Mouse (Mus musculus): ENCODE results near the gene Vmn2r29. TPM values are rescaled to one million over a fixed set of nuclear protein-coding genes. Genes with fewer than 3 reads are reported as not detected.
"Not testable (repeated sequence)": the region's sequence is repeated elsewhere in the genome, so short reads cannot be mapped to it uniquely, and the experiment has no call there.

Vmn2r29 gene
- 0.16 and 0.43 TPM in 2 replicates for polyA plus RNA-seq (2015; fragmentation: Nextera tagmentation; extraction: Ambion mirVana)

- H3K27ac ChIP-seq; ATAC-seq (replicated peaks; ENCODE audit: insufficient number of reproducible peaks, insufficient read depth, low FRiP score, low read depth); H3K27me3 ChIP-seq; H3K9ac ChIP-seq; H3K4me2 ChIP-seq; H3K9me3 ChIP-seq (replicated peaks); H3K4me3 ChIP-seq; H3K4me1 ChIP-seq (replicated peaks); H3K36me3 ChIP-seq: not testable (repeated sequence)
- WGBS = no CpG with 5 or more reads among the region's 1 CpGs
Observed at GRCm38 (mm10) chr7:7247228-7247627, at the start of gene Vmn2r29. Gene Vmn2r29, minus strand, starts transcription at chr7:7247328.

GRCm38 (mm10) chr7:7295595-7295994 lies 48.5 kb upstream of the Vmn2r29 start:
- no peaks in the 10 kb centered on the region for H3K9me3 ChIP-seq (replicated peaks)
- H3K27ac ChIP-seq = no peak overlapping the region
- no peak overlapping the region for H3K9ac ChIP-seq
- H3K27me3 ChIP-seq = no peaks in the 10 kb centered on the region
- no peak for ATAC-seq (replicated peaks; ENCODE audit: insufficient number of reproducible peaks, insufficient read depth, low FRiP score, low read depth)
- H3K36me3 ChIP-seq = peaks cover 37% of the 10 kb centered on the region
- WGBS = 79% methylated on average over 16 of the region's 16 CpGs
- no peak overlapping the region for H3K4me2 ChIP-seq
- no peak overlapping the region for H3K4me3 ChIP-seq
- H3K4me1 ChIP-seq (replicated peaks) = peaks cover 10% of the 10 kb centered on the region

- H3K9me3 ChIP-seq (replicated peaks) = peaks cover 3% of the 10 kb centered on the region; the same call in 1 of the 2 replicates
- H3K36me3 ChIP-seq = peaks cover 31% of the 10 kb centered on the region
- H3K4me1 ChIP-seq (replicated peaks) = no peaks in the 10 kb centered on the region
- 50% methylated on average over 1 of the region's 1 CpGs for WGBS
- H3K27ac ChIP-seq = no peak overlapping the region
- H3K4me3 ChIP-seq = no peak overlapping the region
- H3K9ac ChIP-seq = no peak overlapping the region
- no peaks in the 10 kb centered on the region for H3K27me3 ChIP-seq
- ATAC-seq (replicated peaks; ENCODE audit: insufficient number of reproducible peaks, insufficient read depth, low FRiP score, low read depth) = no peak
- no peak overlapping the region for H3K4me2 ChIP-seq
Observed at GRCm38 (mm10) chr7:7281383-7281782, 34.3 kb upstream of the Vmn2r29 start.

DNA sequence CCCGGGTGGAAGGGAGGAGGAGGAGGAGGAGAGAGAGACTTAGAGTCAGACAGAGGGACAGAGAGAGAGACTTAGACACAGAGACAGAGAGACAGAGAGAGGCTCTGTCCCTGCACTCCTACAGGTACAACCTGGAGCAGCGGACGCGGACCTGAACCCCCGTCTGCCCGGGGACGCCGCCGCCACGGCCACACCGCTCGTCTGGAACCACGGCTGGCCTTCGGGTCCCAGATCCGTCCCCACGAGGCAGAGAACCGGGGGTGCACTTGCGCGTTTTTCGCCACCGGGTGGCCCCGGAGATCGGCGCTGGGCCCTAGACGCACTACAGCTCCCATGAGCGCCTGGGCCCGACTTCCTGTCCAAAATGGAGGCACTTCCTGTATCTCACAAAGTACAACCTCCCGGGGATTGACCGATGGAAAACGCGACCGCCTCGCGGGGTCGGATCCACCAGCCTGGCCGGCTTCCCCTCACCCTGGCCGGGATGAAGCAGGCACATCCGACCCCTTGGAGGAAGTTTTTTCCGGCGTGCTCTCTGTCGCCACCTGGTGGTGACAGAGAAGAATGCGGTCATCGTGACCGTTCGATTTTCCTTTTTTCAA lies 30.9 kb upstream of the Vmn2r29 start, which contains the start of gene Gm45844:
Gene Gm45844, minus strand, starts transcription at position 324 of the 602 bp plus-strand sequence.
- ATAC-seq (replicated peaks; ENCODE audit: insufficient number of reproducible peaks, insufficient read depth, low FRiP score, low read depth) = peak; percentile 99
- Histone ChIP-seq H3K4me2 (peak within 1 kb of the TSS; percentile 48), H3K4me3 (peak within 1 kb of the TSS; percentile 42), H3K27ac (peak within 1 kb of the TSS; percentile 16), H3K9ac (peak within 1 kb of the TSS; percentile 18)
- H3K27me3 ChIP-seq; H3K4me1 ChIP-seq (replicated peaks); H3K36me3 ChIP-seq; H3K9me3 ChIP-seq (replicated peaks): not testable (repeated sequence)
- WGBS = 46% methylated on average over 45 of the region's 45 CpGs

DNA sequence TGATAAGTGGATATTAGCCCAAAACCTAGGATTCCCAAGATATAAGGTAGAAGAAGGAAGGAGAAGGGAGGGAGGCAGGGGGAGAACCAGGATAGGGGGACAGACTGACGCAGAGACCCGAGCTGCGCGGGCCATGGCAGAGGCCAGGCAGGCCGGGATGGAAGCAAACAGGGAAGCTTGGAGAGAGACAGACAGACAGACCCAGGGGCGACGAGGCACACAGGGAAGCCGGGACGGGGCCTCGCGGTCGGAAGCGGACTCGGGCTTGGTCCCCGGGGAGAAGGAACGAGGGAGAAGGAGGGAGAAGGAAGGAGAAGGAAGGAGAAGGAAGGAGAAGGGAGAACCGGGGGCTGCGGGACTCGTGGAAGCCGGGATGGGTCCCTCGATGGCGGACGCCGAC lies 30.4 kb upstream of the Vmn2r29 start:
- H3K4me1 ChIP-seq (replicated peaks); H3K36me3 ChIP-seq; H3K9me3 ChIP-seq (replicated peaks); H3K27me3 ChIP-seq: not testable (repeated sequence)
- Histone ChIP-seq H3K4me2 (peak overlapping the region; percentile 48), H3K4me3 (peak overlapping the region; percentile 42), H3K9ac (peak overlapping the region; percentile 18), H3K27ac (peak overlapping the region; percentile 16)
- 49% methylated on average over 24 of the region's 24 CpGs for WGBS
- ATAC-seq (replicated peaks; ENCODE audit: insufficient number of reproducible peaks, insufficient read depth, low FRiP score, low read depth) = peak; percentile 46

GRCm38 (mm10) chr7:7209313-7210151 lies 37.6 kb downstream of the Vmn2r29 start, which contains the start of gene Zfp772:
Gene Zfp772, minus strand, starts transcription at chr7:7209998.
- ATAC-seq (replicated peaks; ENCODE audit: insufficient number of reproducible peaks, insufficient read depth, low FRiP score, low read depth); H3K9me3 ChIP-seq (replicated peaks): not testable (repeated sequence)
- 2% methylated on average over 24 of the region's 24 CpGs for WGBS

GRCm38 (mm10) chr7:7188191-7188942 lies 58.8 kb downstream of the Vmn2r29 start:
- ATAC-seq (replicated peaks; ENCODE audit: insufficient number of reproducible peaks, insufficient read depth, low FRiP score, low read depth) = peak; percentile 79
- Histone ChIP-seq H3K36me3 (no peaks in the 10 kb centered on the region), H3K9me3 (replicated peaks) (no peaks in the 10 kb centered on the region), H3K4me2 (peak overlapping the region; percentile 68), H3K27me3 (no peaks in the 10 kb centered on the region), H3K9ac (peak overlapping the region; percentile 9; the same call in 1 of the 2 replicates), H3K27ac (no peak overlapping the region), H3K4me1 (replicated peaks) (peaks cover 4% of the 10 kb centered on the region; the same call in 1 of the 2 replicates), H3K4me3 (peak overlapping the region; percentile 71)
- WGBS = 11% methylated on average over 18 of the region's 18 CpGs

More at GRCm38 (mm10) chr7:7209313-7210151, 37.6 kb downstream of the Vmn2r29 start, which contains the start of gene Zfp772:
- not testable (repeated sequence) for H3K27ac ChIP-seq; H3K36me3 ChIP-seq; H3K4me1 ChIP-seq (replicated peaks); H3K27me3 ChIP-seq
- Histone ChIP-seq H3K4me3 (peak within 1 kb of the TSS; percentile 62), H3K4me2 (peak within 1 kb of the TSS; percentile 72), H3K9ac (peak within 1 kb of the TSS; percentile 64)

DNA sequence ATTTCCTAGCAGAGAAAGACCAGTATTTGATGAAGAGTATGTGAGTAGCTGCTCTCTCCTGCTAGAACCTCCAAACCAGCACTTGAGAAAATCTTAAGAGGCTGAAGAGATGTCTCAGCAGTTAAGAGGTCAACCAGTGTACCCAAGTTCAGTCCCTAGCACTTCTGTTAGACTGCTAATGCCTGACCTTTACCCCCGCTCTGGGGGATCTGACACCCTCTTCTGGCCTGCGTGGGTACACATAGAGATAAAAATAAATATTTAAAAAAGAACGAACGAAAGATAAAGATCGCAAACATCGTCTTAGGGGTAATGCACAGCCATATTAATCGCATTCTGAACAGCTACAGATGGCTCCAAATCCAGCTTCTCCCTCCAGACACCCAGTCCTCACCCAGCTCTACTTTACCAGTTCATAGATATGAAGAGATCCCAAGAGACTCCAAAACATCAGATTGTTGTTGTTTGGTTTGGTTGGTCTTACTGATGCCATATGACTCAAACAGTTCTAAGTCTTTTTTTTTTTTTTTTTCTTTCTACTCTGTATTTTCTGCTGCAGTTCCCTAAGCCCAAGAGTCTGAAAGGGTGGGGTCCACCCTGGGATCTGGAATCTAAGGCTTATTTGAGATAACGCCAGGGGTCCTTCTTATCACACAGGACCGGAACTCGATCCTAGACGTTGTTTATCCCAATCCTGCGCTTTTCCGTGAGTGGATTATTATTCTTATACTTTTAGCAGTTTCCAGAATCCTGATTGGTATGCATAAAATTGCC lies 59.5 kb downstream of the Vmn2r29 start:
- H3K36me3 ChIP-seq = 0 out of 2 replicates have a peak, but pooled peaks cover 6% of the 10 kb centered on the region
- no peak overlapping the region for H3K27ac ChIP-seq
- H3K27me3 ChIP-seq = no peaks in the 10 kb centered on the region
- peak overlapping the region; percentile 9; the same call in 1 of the 2 replicates for H3K9ac ChIP-seq
- H3K4me1 ChIP-seq (replicated peaks) = peaks cover 4% of the 10 kb centered on the region; the same call in 1 of the 2 replicates
- peak; percentile 10; the same call in 1 of the 2 replicates for ATAC-seq (replicated peaks; ENCODE audit: insufficient number of reproducible peaks, insufficient read depth, low FRiP score, low read depth)
- WGBS = 32% methylated on average over 13 of the region's 13 CpGs
- H3K9me3 ChIP-seq (replicated peaks) = no peaks in the 10 kb centered on the region
- H3K4me3 ChIP-seq = peak overlapping the region; percentile 71
- H3K4me2 ChIP-seq = peak overlapping the region; percentile 68

DNA sequence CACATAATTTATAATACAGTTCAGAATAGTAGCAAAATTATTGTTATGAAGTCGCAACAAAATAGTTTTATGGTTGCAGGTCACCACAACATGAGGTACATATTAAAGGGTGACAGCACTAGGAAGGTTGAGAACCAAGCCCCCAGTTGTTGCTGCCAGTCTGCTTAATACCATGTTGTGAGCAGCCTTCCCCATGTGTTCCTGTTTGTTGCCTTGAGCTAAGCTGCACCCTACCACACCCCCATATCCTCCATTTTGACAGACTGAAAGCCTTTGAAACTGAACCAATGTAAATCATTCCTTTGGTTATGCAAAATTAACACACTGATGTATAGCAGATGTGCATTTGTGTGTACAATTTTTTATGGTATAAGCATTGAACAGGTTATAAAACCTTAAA lies 61.2 kb downstream of the Vmn2r29 start:
- no peak for ATAC-seq (replicated peaks; ENCODE audit: insufficient number of reproducible peaks, insufficient read depth, low FRiP score, low read depth)
- no peaks in the 10 kb centered on the region for H3K9me3 ChIP-seq (replicated peaks)
- 85% methylated on average over 1 of the region's 1 CpGs for WGBS

More for the DNA sequence above, 61.2 kb downstream of the Vmn2r29 start:
- Histone ChIP-seq H3K4me2 (no peak overlapping the region), H3K4me3 (no peak overlapping the region), H3K27ac (no peak overlapping the region), H3K9ac (no peak overlapping the region), H3K4me1 (replicated peaks) (peaks cover 4% of the 10 kb centered on the region; the same call in 1 of the 2 replicates), H3K27me3 (no peaks in the 10 kb centered on the region), H3K36me3 (peaks cover 20% of the 10 kb centered on the region)

All from heart, embryonic 15.5 days (tissue).